Mouse (Mus musculus) common myeloid progenitor, adult 5-6 weeks (primary cell): ENCODE data around the gene Swsap1. TPM values are rescaled to one million over a fixed set of nuclear protein-coding genes. Genes with fewer than 3 reads are reported as not detected.

Experiments used
- ATAC-seq: replicated peaks from 2 replicates; pipeline ENCODE4 v1.8.0; 2016; ENCODE audit warnings: low read depth, mild to moderate bottlenecking, moderate TSS enrichment, inconsistent platforms; ENCODE audit not compliant: poor library complexity, severe bottlenecking
- total RNA-seq: library from RNA; stranded (forward); fragments of 200-1000, 187-1606 nt; gene quantifications from 2 replicates; pipeline ENCODE4 v1.2.3, GENCODE M21; 2017

Swsap1 gene
- total RNA-seq = 3.7 and 6.9 TPM in 2 replicates

GRCm38 (mm10) chr9:21955570-21956281 is at the start of gene Swsap1:
Gene Swsap1 (plus strand): TSS chr9:21955755.
- ATAC-seq = peak; percentile 90

GRCm38 (mm10) chr9:21908216-21908615 is 47.3 kb upstream of the Swsap1 start:
- peak; percentile 57 for ATAC-seq

- ATAC-seq = peak; percentile 90
Observed at GRCm38 (mm10) chr9:21909474-21910223, 45.9 kb upstream of the Swsap1 start.

GRCm38 (mm10) chr9:21916851-21917492 is 38.6 kb upstream of the Swsap1 start:
- no peak for ATAC-seq

- peak; percentile 27 for ATAC-seq
Observed at GRCm38 (mm10) chr9:21917493-21918034, 38.0 kb upstream of the Swsap1 start.

GRCm38 (mm10) chr9:21918035-21918592 is 37.4 kb upstream of the Swsap1 start, which contains the start of gene Rab3d:
Gene Rab3d (minus strand): TSS chr9:21918192.
- ATAC-seq = peak; percentile 95

GRCm38 (mm10) chr9:21918692-21919384 is 36.7 kb upstream of the Swsap1 start:
- ATAC-seq = no peak

- ATAC-seq = no peak
Observed at GRCm38 (mm10) chr9:21923036-21923435, 32.5 kb upstream of the Swsap1 start.

GRCm38 (mm10) chr9:21923490-21924098 is 32.0 kb upstream of the Swsap1 start:
- ATAC-seq = no peak

GRCm38 (mm10) chr9:21924099-21924493 is 31.5 kb upstream of the Swsap1 start:
- ATAC-seq = peak; percentile 81

- ATAC-seq = no peak
Observed at GRCm38 (mm10) chr9:21925034-21925433, 30.5 kb upstream of the Swsap1 start.

GRCm38 (mm10) chr9:21925506-21925905 is 30.0 kb upstream of the Swsap1 start:
- no peak for ATAC-seq

- ATAC-seq = no peak
Observed at GRCm38 (mm10) chr9:21926155-21926554, 29.4 kb upstream of the Swsap1 start.

GRCm38 (mm10) chr9:21926784-21927183 is 28.8 kb upstream of the Swsap1 start:
- no peak for ATAC-seq

- ATAC-seq = peak; percentile 76
Observed at GRCm38 (mm10) chr9:21927208-21927753, 28.3 kb upstream of the Swsap1 start, which contains the start of the genes Ccdc159 and Tmem205. Gene Ccdc159 (plus strand): TSS chr9:21927471. Gene Tmem205 (minus strand): TSS chr9:21927556.

- ATAC-seq = no peak
Observed at GRCm38 (mm10) chr9:21929208-21929607, 26.3 kb upstream of the Swsap1 start.

- ATAC-seq = no peak
Observed at GRCm38 (mm10) chr9:21932006-21932405, 23.5 kb upstream of the Swsap1 start.

- ATAC-seq = no peak
Observed at GRCm38 (mm10) chr9:21932445-21933137, 23.0 kb upstream of the Swsap1 start.
